Mouse (Mus musculus) adrenal gland, postnatal 4 days (tissue): ENCODE data around the gene Snupn. TPM values are rescaled to one million over a fixed set of nuclear protein-coding genes. Genes with fewer than 3 reads are reported as not detected.
"Not testable (repeated sequence)": the region's sequence is repeated elsewhere in the genome, so short reads cannot be mapped to it uniquely, and the experiment has no call there.

Source experiments
- DNase-seq, 2 experiments: peaks; one replicate each; pipeline ENCODE4 v3.0.0; 2021 to 2022; ENCODE audit warnings: low spot score in 2 of 2, mixed read lengths in 2 of 2
- total RNA-seq, 2 experiments: library from RNA; stranded (reverse); gene quantifications; 2 replicates each; pipeline ENCODE4 v1.2.3; 2021

The Snupn gene
- total RNA-seq, 2 experiments from 2014 or later: 13.3 to 14.2 TPM

DNA sequence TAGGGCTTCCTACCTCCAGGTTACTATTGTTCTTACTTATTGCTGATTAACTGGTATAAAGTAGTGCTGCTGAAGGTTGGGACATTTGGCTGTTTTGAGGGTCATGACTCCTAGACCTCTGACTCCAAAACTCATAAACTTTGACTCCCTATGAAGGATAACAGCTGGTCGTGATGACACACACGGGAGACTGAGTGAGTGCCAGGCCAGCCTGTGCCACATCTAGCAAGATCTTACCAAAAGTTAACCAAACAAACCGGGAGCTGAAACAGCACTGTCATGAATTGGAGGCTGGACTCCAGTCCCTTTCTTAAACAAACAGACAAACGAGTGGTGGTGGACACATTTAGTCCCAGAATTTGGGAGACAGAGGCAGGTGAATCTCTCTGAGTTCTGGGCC, 21.2 kb upstream of the Snupn start:
- no peak for DNase-seq

GRCm38 (mm10) chr9:56930556-56930955, 20.1 kb upstream of the Snupn start:
- DNase-seq: no peak

DNA sequence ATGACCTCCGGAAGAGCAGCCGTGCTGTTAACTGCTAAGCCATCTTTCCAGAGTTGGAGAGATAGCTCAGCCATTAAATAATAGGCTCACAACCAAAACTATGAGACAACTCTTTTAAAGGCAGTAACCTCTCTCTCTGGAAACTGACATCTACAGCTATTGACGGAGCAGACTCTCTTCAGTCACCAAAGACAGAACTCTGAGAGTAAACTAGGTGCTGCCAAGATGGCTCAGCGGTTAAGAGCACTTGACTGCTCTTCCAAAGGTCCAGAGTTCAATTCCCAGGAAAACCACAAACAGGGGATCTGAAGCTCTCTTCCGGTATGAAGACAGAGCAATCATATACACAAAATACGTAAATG, 13.8 kb upstream of the Snupn start:
- DNase-seq: no peak

GRCm38 (mm10) chr9:56937223-56938160, 13.2 kb upstream of the Snupn start, which contains the start of gene Imp3:
Gene Imp3, plus strand, starts transcription at chr9:56937475.
- peak; percentile 56 to 78 for DNase-seq

- no peak for DNase-seq
These were observed 12.3 kb upstream of the Snupn start for GRCm38 (mm10) chr9:56938374-56938773.

DNA sequence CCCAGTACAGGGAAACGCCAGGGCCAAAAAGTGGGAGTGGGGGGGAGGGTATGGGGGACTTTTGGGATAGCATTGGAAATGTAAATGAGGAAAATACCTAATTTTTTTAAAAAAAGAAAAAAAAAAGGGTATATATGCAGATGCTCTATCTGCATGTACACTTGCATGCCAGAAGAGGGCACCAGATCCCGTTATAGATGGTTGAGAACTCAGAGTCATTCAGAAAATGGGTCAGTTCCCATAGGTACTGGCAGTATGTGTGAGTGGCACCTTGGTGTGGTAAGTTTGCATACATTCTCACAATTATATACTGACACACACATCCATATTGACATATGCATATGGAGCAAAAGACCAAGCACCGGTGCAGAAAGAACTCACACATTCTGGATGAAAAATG, 3.2 kb upstream of the Snupn start:
- DNase-seq: not testable (repeated sequence)

- DNase-seq: not testable (repeated sequence)
These were observed 2.0 kb upstream of the Snupn start for GRCm38 (mm10) chr9:56948699-56949098.

GRCm38 (mm10) chr9:56949767-56950166, 911 bp upstream of the Snupn start:
- DNase-seq: no peak

DNA sequence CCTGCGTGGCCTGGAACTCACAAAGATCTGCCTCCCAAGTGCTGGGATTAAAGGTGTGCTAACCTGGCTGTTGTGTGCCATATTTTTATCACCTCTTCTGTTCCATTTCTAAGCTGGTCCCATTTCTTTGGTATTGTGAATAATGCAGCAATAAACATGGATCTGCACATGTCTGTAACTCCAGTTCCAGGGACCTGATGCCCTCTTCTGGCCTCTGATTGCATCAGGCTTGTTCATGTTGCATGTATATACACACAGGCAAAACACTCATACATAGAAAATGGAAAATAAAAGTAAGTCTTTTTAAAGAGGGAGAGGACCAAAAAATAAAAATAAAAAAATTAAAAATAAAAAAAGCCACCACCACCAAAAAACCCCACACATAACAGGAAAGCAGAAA, 2.9 kb downstream of the Snupn start:
- no peak for DNase-seq

GRCm38 (mm10) chr9:56956966-56957675, 6.4 kb downstream of the Snupn start:
- DNase-seq: no peak

DNA sequence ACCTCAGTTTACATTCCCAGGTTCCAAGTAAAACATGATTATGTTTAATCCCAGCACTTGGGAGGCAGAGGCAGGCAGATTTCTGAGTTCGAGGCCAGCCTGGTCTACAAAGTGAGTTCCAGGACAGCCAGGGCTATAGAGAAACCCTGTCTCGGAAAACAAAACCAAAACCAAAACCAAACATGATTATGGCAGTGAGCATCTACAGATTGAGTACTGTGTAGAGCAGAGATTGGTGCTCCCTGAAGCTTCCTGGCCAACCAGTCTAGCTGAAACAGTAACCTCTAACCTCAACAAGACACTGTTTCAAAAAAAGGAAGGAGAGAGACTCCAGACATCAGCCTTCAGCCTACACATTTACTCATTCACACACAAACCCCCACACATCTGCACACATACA, 8.0 kb downstream of the Snupn start:
- DNase-seq: no peak

- DNase-seq: no peak
These were observed 10.9 kb downstream of the Snupn start for GRCm38 (mm10) chr9:56961591-56961990.

DNA sequence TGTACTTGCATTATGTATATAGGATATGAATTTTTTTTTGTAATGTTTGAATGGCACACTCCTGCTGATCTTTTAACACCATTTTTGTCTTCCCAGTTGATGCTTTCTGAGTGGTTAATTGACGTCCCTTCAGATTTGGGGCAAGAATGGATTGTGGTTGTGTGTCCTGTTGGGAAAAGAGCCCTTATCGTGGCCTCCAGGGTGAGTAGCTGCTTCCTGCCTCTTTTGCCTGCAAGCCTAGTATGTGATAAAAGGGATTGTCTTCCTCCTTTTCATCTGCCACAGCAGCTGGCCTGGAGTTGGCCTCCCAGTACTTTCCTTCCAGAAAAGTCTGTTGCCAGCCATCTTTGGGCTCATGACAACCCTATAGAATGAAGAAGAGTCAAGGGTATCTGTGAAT, 19.5 kb downstream of the Snupn start:
- DNase-seq: no peak

- DNase-seq: no peak
These were observed 23.4 kb downstream of the Snupn start for GRCm38 (mm10) chr9:56973960-56974524.

DNA sequence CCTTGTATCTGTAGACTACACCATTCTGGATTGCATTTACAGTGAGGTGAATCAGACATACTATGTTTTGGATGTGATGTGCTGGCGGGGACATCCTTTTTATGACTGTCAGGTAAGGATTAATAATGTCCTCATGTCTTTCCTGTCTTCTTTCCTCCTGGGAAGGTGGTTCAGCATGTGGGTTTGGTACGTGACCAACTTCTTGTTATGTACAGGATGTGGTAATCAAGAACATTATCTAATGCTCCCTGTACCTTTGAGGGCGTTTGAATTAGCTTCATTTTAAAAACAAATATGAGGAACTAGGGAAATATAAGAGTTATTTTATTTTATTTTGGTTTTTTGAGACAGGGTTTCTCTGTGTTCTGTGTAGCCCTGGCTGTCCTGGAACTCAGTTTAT, 24.5 kb downstream of the Snupn start:
- no peak for DNase-seq

DNA sequence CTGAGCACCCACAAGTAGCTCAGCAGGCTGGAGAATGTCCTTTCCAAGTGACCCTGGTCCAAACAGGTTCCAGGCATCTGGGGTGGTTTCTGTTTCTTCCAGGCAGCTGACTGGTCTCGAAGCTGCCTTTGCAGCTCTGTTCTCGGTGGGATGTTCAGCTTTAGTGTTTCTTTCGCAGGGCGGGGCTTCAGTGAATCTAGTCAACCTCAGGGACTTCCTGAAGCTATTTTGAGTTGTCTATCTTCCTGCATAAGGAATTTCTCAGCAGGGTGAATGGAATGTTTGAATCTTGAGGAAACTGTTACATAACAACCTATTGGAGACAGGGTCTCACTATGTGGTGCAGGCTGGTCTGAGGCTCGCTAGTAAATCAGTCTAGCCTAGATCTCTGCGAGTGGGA, 29.5 kb downstream of the Snupn start:
- DNase-seq: no peak

DNA sequence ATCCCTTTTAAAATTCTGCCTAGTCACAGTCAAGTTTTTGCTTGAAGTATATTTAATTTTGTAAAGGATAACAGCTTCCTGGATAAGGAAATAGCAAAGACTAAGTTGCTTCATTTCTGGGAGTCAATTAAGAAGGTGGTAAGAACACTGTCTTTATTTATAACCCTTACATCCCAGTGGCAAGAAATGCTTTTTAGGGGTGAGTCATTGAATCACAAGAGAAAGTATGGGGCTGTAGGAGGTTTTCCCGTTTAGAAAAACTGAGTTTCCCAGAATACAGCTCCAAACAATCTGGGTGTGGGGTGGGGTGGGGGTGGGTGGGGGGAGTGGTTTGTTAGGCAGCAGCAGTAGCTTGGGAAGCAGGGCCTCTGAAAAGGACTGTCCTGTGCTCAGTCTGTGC, 30.8 kb downstream of the Snupn start:
- DNase-seq: no peak

DNA sequence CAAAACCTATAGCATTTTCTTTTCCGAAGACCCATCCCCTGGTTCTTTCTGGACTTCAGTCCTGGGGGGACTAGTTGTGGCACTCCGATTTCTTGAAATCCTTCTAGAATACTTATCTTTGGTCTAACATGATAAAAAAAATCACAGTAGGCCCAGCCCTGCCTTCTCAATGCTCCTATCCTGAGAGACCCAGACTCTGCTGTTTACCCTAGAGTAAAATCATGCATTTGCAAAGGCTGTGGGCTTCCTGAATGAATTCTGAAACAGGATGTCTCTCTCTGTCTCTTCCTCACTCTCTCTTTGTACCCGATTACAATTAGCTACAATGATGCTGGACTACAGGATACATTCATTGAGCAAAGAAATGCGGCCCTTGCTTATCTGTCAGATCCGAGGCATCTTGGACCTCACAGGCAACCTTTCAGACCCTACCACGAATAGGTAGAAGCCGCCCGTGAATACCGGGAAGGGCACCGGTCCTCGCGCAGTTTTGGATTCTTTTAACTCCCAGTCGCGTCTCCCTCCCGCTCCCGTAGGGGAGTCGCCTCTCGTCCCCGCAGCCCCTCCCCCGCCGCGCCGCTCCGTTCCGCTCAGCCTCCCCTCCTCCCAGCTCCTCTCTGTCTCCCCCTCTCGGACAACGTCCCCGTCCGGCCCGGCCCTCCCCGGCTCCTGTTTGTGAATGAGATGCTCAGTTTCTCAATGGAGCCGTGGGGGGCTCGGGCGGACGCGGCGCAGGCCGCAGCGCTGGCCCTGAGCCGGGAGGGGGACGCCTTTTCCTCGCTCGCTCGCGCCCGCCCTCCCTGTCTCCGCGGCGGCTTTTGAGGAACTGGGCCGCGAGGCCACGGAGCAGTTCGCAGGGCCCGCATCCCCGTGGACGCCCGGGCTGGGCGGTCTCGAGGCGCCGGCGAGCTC, 43.9 kb downstream of the Snupn start, which contains the start of gene Ptpn9:
Gene Ptpn9 (plus strand): TSS at position 638 of the 912 bp plus-strand sequence.
- DNase-seq: peak; percentile 83 to 86

DNA sequence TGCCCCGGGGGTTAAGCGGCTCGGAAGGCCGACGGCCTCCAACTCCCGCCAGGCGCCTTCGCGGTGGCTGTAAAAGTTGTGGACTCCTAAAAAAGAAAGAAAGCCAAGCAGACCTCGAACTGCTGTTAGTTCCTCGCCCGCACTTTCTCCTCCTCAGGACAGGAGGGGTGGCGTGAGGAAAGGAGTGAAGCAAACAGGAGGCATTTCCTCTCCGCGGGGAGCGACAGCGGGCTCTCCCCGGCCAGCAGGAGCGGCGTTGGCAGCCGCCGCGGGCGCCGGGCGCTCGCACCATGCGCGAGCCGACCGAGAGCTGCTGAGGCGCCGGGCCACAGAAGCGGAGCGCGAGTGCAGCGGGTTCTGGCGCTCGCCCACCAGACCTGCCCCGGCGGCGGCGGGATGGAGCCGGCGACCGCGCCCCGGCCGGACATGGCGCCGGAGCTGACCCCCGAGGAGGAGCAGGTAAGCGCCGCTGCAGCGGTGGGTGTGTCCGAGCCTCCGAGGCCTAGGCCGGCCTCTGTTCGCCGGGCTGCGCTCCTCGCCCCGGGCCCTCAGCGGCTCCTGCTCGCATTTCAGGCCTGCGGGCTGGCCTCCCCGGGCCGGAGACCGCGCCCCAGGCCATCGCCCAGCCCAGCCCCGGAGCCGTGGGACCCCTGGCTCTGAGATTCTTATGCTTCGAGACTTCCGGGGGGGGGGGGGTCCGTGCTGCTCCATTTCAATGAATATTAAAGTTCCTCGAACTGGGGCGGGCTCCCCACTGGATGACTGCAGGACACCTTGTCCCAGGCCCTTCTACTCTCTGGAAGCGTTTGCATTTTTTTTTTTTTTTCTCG, 44.7 kb downstream of the Snupn start:
- peak; percentile 34 to 40 for DNase-seq

DNA sequence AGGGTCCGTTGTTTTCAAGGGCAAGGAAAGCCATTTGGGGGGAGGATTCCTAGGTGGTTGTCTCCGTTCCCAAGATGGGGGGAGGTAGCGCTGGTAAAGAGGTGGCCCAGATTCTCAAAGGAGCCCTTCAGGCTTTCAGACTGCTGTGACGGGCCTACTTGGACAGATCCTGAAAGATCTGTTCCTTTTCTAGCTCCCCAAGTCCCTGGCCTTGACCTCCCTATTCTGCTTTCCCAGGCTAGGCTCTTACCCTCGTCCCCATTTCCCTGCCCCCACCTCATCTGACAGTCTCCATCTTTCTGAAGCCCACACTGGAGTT, 45.3 kb downstream of the Snupn start:
- DNase-seq: no peak
